Mouse (Mus musculus) hindbrain, postnatal 0 days (tissue): ENCODE data around the gene Slc7a11. TPM values are rescaled to one million over a fixed set of nuclear protein-coding genes. Genes with fewer than 3 reads are reported as not detected.

Experiments
- ATAC-seq: fragments of 200-750 bp; cut with Nextera tagmentation; 2 replicates; pipeline ENCODE4 v1.8.0; 2017; ENCODE audit warnings: mild to moderate bottlenecking, moderate TSS enrichment, moderate library complexity
- DNase-seq: peaks from one replicate; pipeline ENCODE4 v3.0.0-alpha.2; 2015; ENCODE audit warnings: low spot score
- H3K27ac ChIP-seq: fragments of 300-500 bp; sonication (generic); 2 replicates; pipeline ENCODE4 v1.5.1; 2014; ENCODE audit warnings: mild to moderate bottlenecking
- H3K27me3 ChIP-seq: fragments of 300-500 bp; sonication (generic); 2 replicates; pipeline ENCODE4 v1.6.1; 2014; ENCODE audit warnings: low read length, mixed read lengths; ENCODE audit not compliant: insufficient read depth
- H3K36me3 ChIP-seq: fragments of 300-500 bp; sonication (generic); 2 replicates; pipeline ENCODE4 v1.6.1; 2014; ENCODE audit warnings: low read length, mixed read lengths; ENCODE audit not compliant: insufficient read depth
- H3K4me1 ChIP-seq: fragments of 300-500 bp; sonication (generic); 2 replicates; pipeline ENCODE4 v1.6.1; 2014; ENCODE audit warnings: antibody characterized with exemption, low read length, mixed read lengths; ENCODE audit not compliant: insufficient read depth
- H3K4me2 ChIP-seq: fragments of 300-500 bp; sonication (generic); 2 replicates; pipeline ENCODE4 v1.6.1; 2014; ENCODE audit warnings: low read depth, mild to moderate bottlenecking, low read length, moderate library complexity, mixed read lengths
- H3K4me3 ChIP-seq: fragments of 300-500 bp; sonication (generic); 2 replicates; pipeline ENCODE4 v1.5.1; 2014; ENCODE audit warnings: low read length
- H3K9ac ChIP-seq: fragments of 300-500 bp; sonication (generic); replicated peaks from 2 replicates; pipeline ENCODE4 v1.6.1; 2014; ENCODE audit warnings: mild to moderate bottlenecking, low read length, moderate library complexity, mixed read lengths
- H3K9me3 ChIP-seq: fragments of 300-500 bp; sonication (generic); 2 replicates; pipeline ENCODE4 v1.6.1; 2016; ENCODE audit warnings: low read length, mixed read lengths
- CTCF ChIP-seq: IDR thresholded peaks from 2 replicates; pipeline ENCODE4 v1.5.1; 2016; ENCODE audit warnings: antibody characterized with exemption, control low read depth, low read depth
- WGBS: fragments of 180-500 bp; shearing (Covaris S2); extraction: QIAGEN DNeasy Blood & Tissue Kit; methylation state at CpG from one replicate; pipeline ENCODE4 v1.1.7; 2014; 5-methylcytosine and 5-hydroxymethylcytosine counted together
- polyA plus RNA-seq: library from polyadenylated mRNA; unstranded; fragments of >200 nt; fragmentation: Nextera tagmentation; extraction: Ambion mirVana; gene quantifications from 2 replicates; pipeline ENCODE4 v1.2.1, GENCODE M21; 2015
- total RNA-seq: library from RNA; depleted of rRNA; stranded (reverse); fragments of >200 nt; gene quantifications from 2 replicates; pipeline ENCODE4 v1.2.3, GENCODE M21; 2014

The Slc7a11 gene
- total and polyA plus RNA-seq, 2 experiments from 2014 or later, result 4.8 to 18.0 TPM

- H3K9me3 ChIP-seq, result no peaks in the 10 kb centered on the region
- DNase-seq (no peak), ATAC-seq (no peak)
- 88% methylated on average over 4 of the region's 4 CpGs for WGBS
- no peaks in the 10 kb centered on the region for H3K27me3 ChIP-seq
- H3K4me3 ChIP-seq, result no peak overlapping the region
- no peak for TF ChIP-seq CTCF
- no peak overlapping the region for H3K9ac ChIP-seq
- no peak overlapping the region for H3K27ac ChIP-seq
- H3K4me1 ChIP-seq, result no peaks in the 10 kb centered on the region
- H3K4me2 ChIP-seq, result no peak overlapping the region
- no peaks in the 10 kb centered on the region for H3K36me3 ChIP-seq
Measured at GRCm38 (mm10) chr3:50063396-50063795, 380.0 kb downstream of the Slc7a11 start.

GRCm38 (mm10) chr3:50044666-50045065 lies 398.7 kb downstream of the Slc7a11 start:
- H3K4me3 ChIP-seq, result no peak overlapping the region
- no peaks in the 10 kb centered on the region for H3K4me1 ChIP-seq
- no peaks in the 10 kb centered on the region for H3K27me3 ChIP-seq
- 46% methylated on average over 5 of the region's 5 CpGs for WGBS
- peak; percentile 60 for DNase-seq
- no peak overlapping the region for H3K4me2 ChIP-seq
- no peaks in the 10 kb centered on the region for H3K9me3 ChIP-seq
- peak; percentile 78; the same call in 1 of the 2 replicates for ATAC-seq
- TF ChIP-seq CTCF, result no peak
- no peak overlapping the region for H3K27ac ChIP-seq
- H3K9ac ChIP-seq, result no peak overlapping the region
- no peaks in the 10 kb centered on the region for H3K36me3 ChIP-seq

GRCm38 (mm10) chr3:50044160-50044559 lies 399.3 kb downstream of the Slc7a11 start:
- DNase-seq (no peak), ATAC-seq (no peak)
- H3K9me3 ChIP-seq, result no peaks in the 10 kb centered on the region
- no peak overlapping the region for H3K27ac ChIP-seq
- no peak overlapping the region for H3K9ac ChIP-seq
- H3K36me3 ChIP-seq, result no peaks in the 10 kb centered on the region
- H3K4me1 ChIP-seq, result no peaks in the 10 kb centered on the region
- TF ChIP-seq CTCF, result no peak
- H3K4me2 ChIP-seq, result no peak overlapping the region
- no peaks in the 10 kb centered on the region for H3K27me3 ChIP-seq
- H3K4me3 ChIP-seq, result no peak overlapping the region

- 95% methylated on average over 2 of the region's 2 CpGs for WGBS
- H3K9ac ChIP-seq, result no peak overlapping the region
- no peaks in the 10 kb centered on the region for H3K4me1 ChIP-seq
- H3K27me3 ChIP-seq, result no peaks in the 10 kb centered on the region
- no peaks in the 10 kb centered on the region for H3K9me3 ChIP-seq
- no peak overlapping the region for H3K4me2 ChIP-seq
- DNase-seq, result no peak
- no peak overlapping the region for H3K4me3 ChIP-seq
- no peak overlapping the region for H3K27ac ChIP-seq
- TF ChIP-seq CTCF, result no peak
- H3K36me3 ChIP-seq, result no peaks in the 10 kb centered on the region
- no peak for ATAC-seq
Measured at GRCm38 (mm10) chr3:50041141-50041540, 402.3 kb downstream of the Slc7a11 start.

- Histone ChIP-seq H3K4me1 (no peaks in the 10 kb centered on the region), H3K27ac (0 out of 2 replicates have a peak overlapping the region, but pooled peaks have one; percentile 26), H3K4me3 (no peak overlapping the region), H3K36me3 (no peaks in the 10 kb centered on the region), H3K4me2 (no peak overlapping the region), H3K9ac (no peak overlapping the region), H3K9me3 (no peaks in the 10 kb centered on the region), H3K27me3 (no peaks in the 10 kb centered on the region)
- no peak for TF ChIP-seq CTCF
- no peak for ATAC-seq
- peak; percentile 42 for DNase-seq
- WGBS, result 53% methylated on average over 9 of the region's 9 CpGs
Measured at GRCm38 (mm10) chr3:50035875-50036528, 407.4 kb downstream of the Slc7a11 start.

- WGBS, result 82% methylated on average over 3 of the region's 3 CpGs
- ATAC-seq, result no peak
- Histone ChIP-seq H3K36me3 (no peaks in the 10 kb centered on the region), H3K4me3 (no peak overlapping the region), H3K9me3 (no peaks in the 10 kb centered on the region), H3K27me3 (no peaks in the 10 kb centered on the region), H3K4me2 (no peak overlapping the region), H3K9ac (no peak overlapping the region), H3K4me1 (no peaks in the 10 kb centered on the region), H3K27ac (no peak overlapping the region)
- DNase-seq, result no peak
- TF ChIP-seq CTCF, result no peak
Measured at GRCm38 (mm10) chr3:50033325-50033724, 410.1 kb downstream of the Slc7a11 start.

- no peak overlapping the region for H3K9ac ChIP-seq
- no peak overlapping the region for H3K4me3 ChIP-seq
- DNase-seq, result no peak
- H3K4me2 ChIP-seq, result no peak overlapping the region
- no peaks in the 10 kb centered on the region for H3K36me3 ChIP-seq
- no peaks in the 10 kb centered on the region for H3K27me3 ChIP-seq
- no peak overlapping the region for H3K27ac ChIP-seq
- whole genome bisulfite sequencing, result 64% methylated on average over 5 of the region's 5 CpGs
- no peak for TF ChIP-seq CTCF
- ATAC-seq, result no peak
- H3K9me3 ChIP-seq, result no peaks in the 10 kb centered on the region
- no peaks in the 10 kb centered on the region for H3K4me1 ChIP-seq
Measured at GRCm38 (mm10) chr3:50026039-50026438, 417.4 kb downstream of the Slc7a11 start.
